Mouse (Mus musculus) hindbrain, embryonic 10.5 days (tissue): ENCODE measurements around the gene Ahrr. TPM values are rescaled to one million over a fixed set of nuclear protein-coding genes. Genes with fewer than 3 reads are reported as not detected.

Experiments used
- polyA plus RNA-seq: library from polyadenylated mRNA; unstranded; fragments of >200 nt; fragmentation: Nextera tagmentation; extraction: Ambion mirVana; gene quantifications from 2 replicates; pipeline ENCODE4 v1.2.1, GENCODE M21; 2016

Gene Ahrr
- polyA plus RNA-seq, 1 experiment from 2014 or later: 1.1 TPM

Other genes with a start within 250 kb of the Ahrr start
- 17.0 and 22.8 TPM in 2 replicates for gene Cep72, start 230.0 kb downstream of the Ahrr start, polyA plus RNA-seq
- not detected in 2 replicates for gene Slc9a3, start 170.9 kb downstream of the Ahrr start, polyA plus RNA-seq
- 79.2 and 90.0 TPM in 2 replicates for gene Exoc3, start 83.6 kb downstream of the Ahrr start, polyA plus RNA-seq
- 128 and 131 TPM in 2 replicates for gene Pdcd6, start 25.2 kb upstream of the Ahrr start, polyA plus RNA-seq
- 221 and 266 TPM in 2 replicates for gene Sdha, start 57.9 kb upstream of the Ahrr start, polyA plus RNA-seq
- gene Ccdc127, start 58.0 kb upstream of the Ahrr start, polyA plus RNA-seq: 46.2 and 53.9 TPM in 2 replicates
- not detected in 2 replicates for gene Lrrc14b, start 71.7 kb upstream of the Ahrr start, polyA plus RNA-seq
- gene Zfp72, start 98.5 kb upstream of the Ahrr start, polyA plus RNA-seq: 4.1 and 4.9 TPM in 2 replicates
- gene Ftl1-ps1, start 107.4 kb upstream of the Ahrr start, polyA plus RNA-seq: 94.6 and 115 TPM in 2 replicates
- 19.0 and 22.4 TPM in 2 replicates for gene Zfp825, start 201.7 kb upstream of the Ahrr start, polyA plus RNA-seq